Mouse (Mus musculus): ENCODE measurements around the gene Glod4.

DNA sequence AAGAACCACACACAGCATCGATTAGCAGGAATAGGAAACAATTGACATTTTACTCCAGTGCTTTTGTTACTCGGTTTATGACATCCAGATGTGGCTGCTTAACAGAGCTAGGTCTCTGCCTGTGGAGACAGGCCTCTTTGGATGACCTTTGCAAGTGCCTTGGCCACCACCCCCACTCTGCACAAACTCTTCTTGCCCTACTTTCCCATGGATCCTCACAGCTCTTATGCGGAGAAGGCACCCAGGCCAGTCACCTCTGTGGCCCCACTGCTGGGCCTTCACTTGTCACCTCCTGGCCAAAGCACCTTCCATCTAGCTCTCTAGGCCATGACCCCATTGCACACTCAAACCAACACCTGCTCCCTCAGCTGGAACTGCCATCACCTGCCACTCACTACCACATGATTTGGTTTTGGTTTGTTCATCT lies 159.6 kb downstream of the Glod4 start:
- TF ChIP-seq MYOD1 (IDR thresholded peaks at IDR 0.05; ENCODE audit: control insufficient read depth in 1 of 3, insufficient read length in 2 of 3, low read depth in 2 of 3) (no peak), TCF12 (IDR thresholded peaks at IDR 0.05; ENCODE audit: insufficient read depth, poor library complexity, severe bottlenecking) (no peak), POLR2A (IDR thresholded peaks at IDR 0.05; ENCODE audit: insufficient read length, low read depth) (no peak), USF1 (IDR thresholded peaks at IDR 0.05; ENCODE audit: low read depth) (no peak), E2F4 (IDR thresholded peaks at IDR 0.05; ENCODE audit: insufficient read depth) (no peak), REST (IDR thresholded peaks at IDR 0.05; ENCODE audit: insufficient read depth, insufficient read length) (no peak), POLR2AphosphoS2 (IDR thresholded peaks at IDR 0.05; ENCODE audit: insufficient read length, low read depth) (no peak), SRF (IDR thresholded peaks at IDR 0.05; ENCODE audit: control insufficient read depth, insufficient read length, low read depth) (no peak), MYOG (IDR thresholded peaks at IDR 0.05; ENCODE audit: control insufficient read depth in 1 of 3, insufficient read depth in 1 of 3, insufficient read length in 2 of 3, low read depth in 2 of 3) (no peak), MAX (IDR thresholded peaks at IDR 0.05; ENCODE audit: low read depth) (no peak), CEBPB (IDR thresholded peaks at IDR 0.05; ENCODE audit: insufficient read depth, poor library complexity, severe bottlenecking) (no peak), TCF3 (IDR thresholded peaks at IDR 0.05; ENCODE audit: insufficient read length, low read depth) (no peak)

Data from myocyte (in vitro differentiated cells).